Mouse (Mus musculus) kidney, adult 2 months (tissue): ENCODE measurements around the gene Zdhhc22.

Experiments used
- CTCF ChIP-seq: fragments of 200-500 bp; conservative IDR thresholded peaks from 2 replicates; pipeline ENCODE4 v1.5.1; 2011; ENCODE audit warnings: low read depth, mild to moderate bottlenecking, control low read depth, low read length, moderate library complexity, mixed read lengths; ENCODE audit not compliant: insufficient read depth, insufficient read length
- POLR2A ChIP-seq: fragments of 200-500 bp; IDR thresholded peaks from one replicate; pipeline ENCODE4 v1.6.1; 2011; ENCODE audit warnings: low read depth, low read length, control low read depth

DNA sequence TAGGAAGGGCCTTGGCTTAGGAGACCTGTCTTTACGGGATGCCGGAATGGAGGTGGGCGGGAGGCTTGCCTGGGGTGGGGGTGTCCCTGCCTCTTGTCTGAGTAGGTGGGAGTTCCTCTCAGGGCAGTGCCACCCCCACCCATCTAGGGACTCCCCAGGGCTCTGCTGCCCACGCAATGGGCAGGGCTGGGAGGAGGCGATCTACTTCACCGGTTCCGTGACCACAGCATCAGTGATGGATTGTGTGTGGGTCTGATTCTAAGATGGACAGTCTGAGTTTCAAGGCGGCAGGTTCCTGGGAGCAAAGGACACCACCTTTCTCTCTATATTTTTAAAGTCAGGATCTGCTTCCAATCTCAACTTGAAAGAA, 36.6 kb upstream of the Zdhhc22 start:
- TF ChIP-seq CTCF (no peak), POLR2A (no peak)
